Mouse (Mus musculus): ENCODE results near the gene Krtap4-2.
"Not testable (repeated sequence)": the region's sequence is repeated elsewhere in the genome, so short reads cannot be mapped to it uniquely, and the experiment has no call there.

Krtap4-2 gene

GRCm38 (mm10) chr11:99634653-99635134 lies at the start of gene Krtap4-2:
TSS of gene Krtap4-2 (minus strand) at chr11:99635084.
- no peak for DNase-seq

- no peak for DNase-seq
These were observed 48.6 kb upstream of the Krtap4-2 start for GRCm38 (mm10) chr11:99683481-99683880.

- DNase-seq: no peak
These were observed 31.0 kb upstream of the Krtap4-2 start, which contains the start of gene Krtap4-6 for GRCm38 (mm10) chr11:99665860-99666259. TSS of gene Krtap4-6 (minus strand) at chr11:99665960.

- no peak for DNase-seq
These were observed 27.9 kb upstream of the Krtap4-2 start for GRCm38 (mm10) chr11:99662802-99663201.

- no peak for DNase-seq
These were observed 24.4 kb upstream of the Krtap4-2 start for GRCm38 (mm10) chr11:99659256-99659655.

- DNase-seq: not testable (repeated sequence)
These were observed 23.7 kb upstream of the Krtap4-2 start, which contains the start of gene Gm11563 for GRCm38 (mm10) chr11:99658467-99659010. TSS of gene Gm11563 (minus strand) at chr11:99658960.

- no peak for DNase-seq
These were observed 22.2 kb upstream of the Krtap4-2 start for GRCm38 (mm10) chr11:99657051-99657450.

- DNase-seq: no peak
These were observed 15.3 kb upstream of the Krtap4-2 start, which contains the start of gene Gm11555 for GRCm38 (mm10) chr11:99650136-99650535. TSS of gene Gm11555 (minus strand) at chr11:99650236.

- DNase-seq: no peak
These were observed 11.6 kb upstream of the Krtap4-2 start for GRCm38 (mm10) chr11:99646444-99646843.

- DNase-seq: no peak
These were observed 9.5 kb upstream of the Krtap4-2 start for GRCm38 (mm10) chr11:99644351-99644750.

- not testable (repeated sequence) for DNase-seq
These were observed 8.8 kb upstream of the Krtap4-2 start, which contains the start of gene Krtap4-7 for GRCm38 (mm10) chr11:99643635-99644139. TSS of gene Krtap4-7 (minus strand) at chr11:99644089.

GRCm38 (mm10) chr11:99640926-99641325 lies 6.0 kb upstream of the Krtap4-2 start:
- DNase-seq: no peak

GRCm38 (mm10) chr11:99637086-99637485 lies 2.2 kb upstream of the Krtap4-2 start:
- DNase-seq: no peak

GRCm38 (mm10) chr11:99633293-99633692 lies 1.6 kb downstream of the Krtap4-2 start:
- no peak for DNase-seq

GRCm38 (mm10) chr11:99630890-99631289 lies 4.0 kb downstream of the Krtap4-2 start:
- DNase-seq: no peak

GRCm38 (mm10) chr11:99628138-99628537 lies 6.7 kb downstream of the Krtap4-2 start, which contains the start of gene Krtap4-1:
TSS of gene Krtap4-1 (minus strand) at chr11:99628238.
- no peak for DNase-seq

- DNase-seq: no peak
These were observed 14.5 kb downstream of the Krtap4-2 start, which contains the start of gene Gm11562 for GRCm38 (mm10) chr11:99620335-99620734. TSS of gene Gm11562 (minus strand) at chr11:99620435.

- DNase-seq: no peak
These were observed 20.0 kb downstream of the Krtap4-2 start, which contains the start of gene Krtap2-4 for GRCm38 (mm10) chr11:99614796-99615363. TSS of gene Krtap2-4 (minus strand) at chr11:99614846.

GRCm38 (mm10) chr11:99610089-99610488 lies 24.8 kb downstream of the Krtap4-2 start, which contains the start of gene Gm11937:
TSS of gene Gm11937 (minus strand) at chr11:99610189.
- DNase-seq: not testable (repeated sequence)

- DNase-seq: no peak
These were observed 25.8 kb downstream of the Krtap4-2 start for GRCm38 (mm10) chr11:99609126-99609525.

- DNase-seq: not testable (repeated sequence)
These were observed 31.7 kb downstream of the Krtap4-2 start, which contains the start of gene Gm11938 for GRCm38 (mm10) chr11:99603208-99603607. TSS of gene Gm11938 (minus strand) at chr11:99603308.

GRCm38 (mm10) chr11:99597742-99598141 lies 37.1 kb downstream of the Krtap4-2 start, which contains the start of gene Krtap9-3:
TSS of gene Krtap9-3 (minus strand) at chr11:99598105.
- DNase-seq: not testable (repeated sequence)

GRCm38 (mm10) chr11:99590981-99591380 lies 43.9 kb downstream of the Krtap4-2 start, which contains the start of gene Krtap1-3:
TSS of gene Krtap1-3 (minus strand) at chr11:99591339.
- DNase-seq: no peak

Measured in kidney, postnatal 14 days (tissue).